Mouse (Mus musculus): ENCODE results near the gene Evi2a.

GRCm38 (mm10) chr11:79484721-79485120 is 45.7 kb downstream of the Evi2a start:
- TF ChIP-seq HCFC1 (IDR thresholded peaks at IDR 0.05; ENCODE audit: borderline replicate concordance, insufficient read depth, low read length): no peak
- TF ChIP-seq ZNF384 (IDR thresholded peaks at IDR 0.05; ENCODE audit: low read depth, low read length): no peak

Data from ES-E14 (cell line).